8 mouse cellular contexts compared by ENCODE assay signal in genomic region chr6:4904055-4904450, GRCm38 (mm10). TPM values are rescaled to one million over a fixed set of nuclear protein-coding genes. Genes with fewer than 3 reads are reported as not detected.
A peak's percentile ranks its signal among the peaks of the same experiment; 100 is the strongest.
DNase-seq lines count a peak whose midpoint lies in the region; ATAC-seq and TF ChIP-seq lines count a peak whose summit lies in the region.

No protein-coding gene starts in this region.

- peak; percentile 31 for DNase-seq in lung, adult 2 months
- DNase-seq in lung, adult 18-20 months: no peak
- DNase-seq in cerebellum, adult 9-11 months: peak; percentile 20
- DNase-seq in kidney, postnatal 0 days (ENCODE audit: low spot score): peak; percentile 49
- peak; percentile 16 for DNase-seq in lung, postnatal 36 days
- DNase-seq in yolk sac, embryonic 10.5 days (ENCODE audit: low spot score): peak; percentile 27
- DNase-seq in frontal cortex, postnatal 10 days (ENCODE audit: low spot score in 2 of 2): no peak

- H3K9ac ChIP-seq in heart, embryonic 14.5 days (ENCODE audit: low read length): peak overlapping the region; percentile 91
- peak overlapping the region; percentile 92 for H3K9ac ChIP-seq in kidney, postnatal 0 days (ENCODE audit: low read depth, low read length)

- 6% methylated on average over 9 of the region's 9 CpGs for whole genome bisulfite sequencing in lung, adult 2 months
- WGBS in heart, embryonic 14.5 days: 7% methylated on average over 9 of the region's 9 CpGs
- WGBS in kidney, postnatal 0 days: 4% methylated on average over 9 of the region's 9 CpGs

- TF ChIP-seq POLR2A in lung, adult 2 months (IDR thresholded peaks at IDR 0.05; ENCODE audit: borderline replicate concordance, extremely low read depth, low read depth, low read length): no peak

- peaks cover 6% of the 10 kb centered on the region; the same call in 1 of the 2 replicates for H3K36me3 ChIP-seq in heart, embryonic 14.5 days (ENCODE audit: control insufficient read depth, insufficient read depth, low read length)
- H3K36me3 ChIP-seq in kidney, postnatal 0 days (ENCODE audit: insufficient read depth, low read length): no peaks in the 10 kb centered on the region

- H3K4me2 ChIP-seq in heart, embryonic 14.5 days (ENCODE audit: low read length): peak overlapping the region; percentile 72
- H3K4me2 ChIP-seq in kidney, postnatal 0 days (ENCODE audit: low read length): peak overlapping the region; percentile 82

- H3K9me3 ChIP-seq in heart, embryonic 14.5 days (ENCODE audit: control insufficient read depth, low read length): no peaks in the 10 kb centered on the region
- H3K9me3 ChIP-seq in kidney, postnatal 0 days (replicated peaks; ENCODE audit: low read length): no peaks in the 10 kb centered on the region

- H3K4me3 ChIP-seq in lung, adult 2 months (replicated peaks; ENCODE audit: extremely low read depth, low read depth, low read length): peak overlapping the region; percentile 90
- peak overlapping the region; percentile 84 to 98 for H3K4me3 ChIP-seq in heart, embryonic 14.5 days (ENCODE audit: control insufficient read depth in 1 of 2, insufficient read depth in 1 of 2, low read depth in 1 of 2, low read length in 2 of 2)
- H3K4me3 ChIP-seq in kidney, postnatal 0 days (replicated peaks; ENCODE audit: low read depth, low read length): peak overlapping the region; percentile 62

- no peaks in the 10 kb centered on the region for H3K27me3 ChIP-seq in heart, embryonic 14.5 days (ENCODE audit: control insufficient read depth, insufficient read depth, low read length)
- H3K27me3 ChIP-seq in kidney, postnatal 0 days (ENCODE audit: insufficient read depth, low read length): no peaks in the 10 kb centered on the region

- TF ChIP-seq CTCF in lung, adult 2 months (IDR thresholded peaks at IDR 0.05; ENCODE audit: insufficient read depth, low read length): no peak
- TF ChIP-seq CTCF in kidney, postnatal 0 days (IDR thresholded peaks at IDR 0.05; ENCODE audit: low read depth): no peak

- no peak for ATAC-seq in heart, embryonic 14.5 days (ENCODE audit: insufficient number of reproducible peaks, insufficient read depth, low FRiP score, low read depth)
- peak; percentile 11; the same call in 1 of the 2 replicates for ATAC-seq in kidney, postnatal 0 days (replicated peaks; ENCODE audit: low FRiP score, low read depth)

- H3K4me1 ChIP-seq in lung, adult 2 months (ENCODE audit: control insufficient read depth, insufficient read depth, low read length): peaks cover 5% of the 10 kb centered on the region
- peaks cover 3 to 18% of the 10 kb centered on the region in 2 experiments; a peak in 3 of 4 replicates for H3K4me1 ChIP-seq in heart, embryonic 14.5 days (ENCODE audit: control insufficient read depth in 2 of 2, insufficient read depth in 2 of 2, low read length in 2 of 2)
- H3K4me1 ChIP-seq in kidney, postnatal 0 days (replicated peaks; ENCODE audit: insufficient read depth, low read length): no peaks in the 10 kb centered on the region

- peak overlapping the region; percentile 21 to 89; a peak in 3 of 4 replicates for H3K27ac ChIP-seq in heart, embryonic 14.5 days (replicated peaks in 1 of 2; ENCODE audit: control insufficient read depth in 1 of 2, insufficient read depth in 1 of 2, low read depth in 2 of 2, low read length in 2 of 2)
- peak overlapping the region; percentile 93 for H3K27ac ChIP-seq in kidney, postnatal 0 days

RNA-seq across cellular contexts. Expression of gene Ppp1r9a, which starts 1.3 kb away (rescaled TPM):
- 10.1 and 13.9 TPM in 2 replicates for polyA plus RNA-seq in lung, adult 2 months (2012; rRNA removed)
- 24.4 and 25.5 TPM in 2 replicates for polyA plus RNA-seq in heart, embryonic 14.5 days (2014; fragmentation: Nextera tagmentation; extraction: Ambion mirVana)
- polyA plus RNA-seq in kidney, postnatal 0 days (2015; fragmentation: Nextera tagmentation; extraction: Ambion mirVana): 8.2 and 10.3 TPM in 2 replicates

Comparison
In these comparisons a context has a peak if more than half of its experiments do, and no peak if none do; other contexts are left out.
1. DNase-seq: peak in lung, adult 2 months (single experiment), cerebellum, adult 9-11 months (single experiment), kidney, postnatal 0 days (single experiment), lung, postnatal 36 days (single experiment) and yolk sac, embryonic 10.5 days (single experiment); none in lung, adult 18-20 months (0 of 2) and frontal cortex, postnatal 10 days (0 of 2).
2. Peak in every context shown above with its lines, with median percentiles within 50 percentile points of each other: H3K4me3 ChIP-seq.